6 mouse cellular contexts compared by ENCODE assay signal in the genomic region with DNA sequence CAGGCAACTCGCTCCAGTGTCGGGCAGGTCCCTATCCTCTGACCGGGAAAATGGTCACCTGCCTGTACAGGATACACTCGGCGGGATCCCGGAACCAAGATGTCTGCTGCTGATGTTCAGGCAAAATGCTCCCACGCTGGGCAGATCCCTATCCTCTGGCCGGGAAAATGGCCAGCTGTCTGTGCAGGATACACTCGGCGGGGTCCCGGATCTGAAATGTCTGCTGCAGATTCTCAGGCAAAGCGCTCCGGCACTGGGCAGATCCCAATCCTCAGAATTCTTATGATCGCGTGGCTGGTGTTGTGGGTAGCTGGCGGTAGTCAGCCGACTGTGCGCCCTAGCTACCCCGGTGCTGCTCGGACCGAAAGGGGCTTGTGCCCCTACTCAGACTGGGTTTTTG.
DNase-seq lines count a peak whose midpoint lies in the region; ATAC-seq lines count a peak whose summit lies in the region.
"Not testable (repeated sequence)": the region's sequence is repeated elsewhere in the genome, so short reads cannot be mapped to it uniquely, and the experiment has no call there.

No protein-coding gene starts in this region.

- peak overlapping the region; percentile 80 for H3K9ac ChIP-seq in ES-E14 (ENCODE audit: insufficient read depth, low read depth, low read length, poor library complexity, severe bottlenecking)
- not testable (repeated sequence) for H3K9ac ChIP-seq in heart, embryonic 14.5 days (ENCODE audit: low read length)

- peak overlapping the region; percentile 40 for H3K4me2 ChIP-seq in heart, embryonic 14.5 days (ENCODE audit: low read length)

- in situ Hi-C loops in ES-E14 (cut with MboI; ENCODE audit: low sequenced_read_pairs in 2 of 2, unreplicated experiment in 2 of 2), result not testable (repeated sequence)

- not testable (repeated sequence) for H3K4me1 ChIP-seq in ES-E14 (ENCODE audit: control insufficient read depth in 2 of 2, insufficient read depth in 2 of 2, low read length in 2 of 2, poor library complexity in 1 of 2); heart, embryonic 10.5 days; heart, embryonic 14.5 days (ENCODE audit: control insufficient read depth in 2 of 2, insufficient read depth in 2 of 2, low read length in 2 of 2)

- H3K9me3 ChIP-seq in ES-E14 (ENCODE audit: control insufficient read depth, insufficient read depth, low read depth, low read length); heart, embryonic 10.5 days; heart, embryonic 14.5 days (ENCODE audit: control insufficient read depth, low read length): not testable (repeated sequence)

- not testable (repeated sequence) for H3K27ac ChIP-seq in ES-E14 (ENCODE audit: insufficient read depth, low read depth, low read length, poor library complexity, severe bottlenecking); heart, embryonic 10.5 days; heart, embryonic 14.5 days (replicated peaks in 1 of 2; ENCODE audit: control insufficient read depth in 1 of 2, insufficient read depth in 1 of 2, low read depth in 2 of 2, low read length in 2 of 2)

- DNase-seq in ES-E14 (ENCODE audit: low read depth, low spot score), result peak; percentile 3
- peak; percentile 6 for DNase-seq in cerebellum, adult 11-12 months
- peak; percentile 5 for DNase-seq in cerebellum, adult 9-11 months
- not testable (repeated sequence) for DNase-seq in heart, embryonic 10.5 days (ENCODE audit: low spot score)
- peak; percentile 5 for DNase-seq in heart, postnatal 4 days

- not testable (repeated sequence) for H3K27me3 ChIP-seq in heart, embryonic 10.5 days (ENCODE audit: insufficient read depth, poor library complexity, severe bottlenecking); heart, embryonic 14.5 days (ENCODE audit: control insufficient read depth, insufficient read depth, low read length)

- not testable (repeated sequence) for H3K36me3 ChIP-seq in ES-E14 (ENCODE audit: control insufficient read depth, insufficient read depth, low read length, poor library complexity, severe bottlenecking); heart, embryonic 10.5 days; heart, embryonic 14.5 days (ENCODE audit: control insufficient read depth, insufficient read depth, low read length)

- WGBS in heart, embryonic 10.5 days, result 54% methylated on average over 21 of the region's 21 CpGs
- 63% methylated on average over 20 of the region's 21 CpGs for WGBS in heart, embryonic 14.5 days

- H3K4me3 ChIP-seq in ES-E14 (ENCODE audit: insufficient read depth in 1 of 2, low read depth in 1 of 2, low read length in 2 of 2, poor library complexity in 1 of 2, severe bottlenecking in 1 of 2), result peak overlapping the region; percentile 73 to 76
- peak overlapping the region; percentile 35; the same call in 1 of the 2 replicates for H3K4me3 ChIP-seq in heart, embryonic 10.5 days
- H3K4me3 ChIP-seq in heart, embryonic 14.5 days (ENCODE audit: control insufficient read depth in 1 of 2, insufficient read depth in 1 of 2, low read depth in 1 of 2, low read length in 2 of 2), result peak overlapping the region in 1 of 2 experiments; percentile 27; a peak in 2 of 4 replicates

- ATAC-seq in heart, embryonic 14.5 days (ENCODE audit: insufficient number of reproducible peaks, insufficient read depth, low FRiP score, low read depth), result not testable (repeated sequence)
